Mouse (Mus musculus) adipocyte (in vitro differentiated cells): ENCODE measurements at regions not wholly inside any gene's neighbourhood (a gene's known extent, or its start where the extent isn't known, plus 50 kb on each side); places are given as distances from the start of the nearest gene placed in this dataset.

Source experiments
- DNase-seq: peaks from one replicate; pipeline ENCODE4 v3.0.0-alpha.2; 2016; ENCODE audit warnings: low spot score

- DNase-seq, result no peak
These were observed 94.7 kb upstream of the Fam181b start for GRCm38 (mm10) chr7:92984701-92985682.

- no peak for DNase-seq
These were observed 94.0 kb upstream of the Fam181b start for GRCm38 (mm10) chr7:92985683-92986070.

- DNase-seq, result no peak
These were observed 80.8 kb upstream of the Fam181b start for GRCm38 (mm10) chr7:92998886-92999285.

GRCm38 (mm10) chr7:93006694-93007231 is 72.9 kb upstream of the Fam181b start:
- peak; percentile 77 for DNase-seq

- DNase-seq, result no peak
These were observed 71.9 kb upstream of the Fam181b start for GRCm38 (mm10) chr7:93007721-93008120.

- no peak for DNase-seq
These were observed 60.3 kb upstream of the Fam181b start for GRCm38 (mm10) chr7:93019390-93019789.

- DNase-seq, result no peak
These were observed 56.1 kb upstream of the Fam181b start for GRCm38 (mm10) chr7:93023489-93024130.

- DNase-seq, result no peak
These were observed 53.4 kb upstream of the Fam181b start for GRCm38 (mm10) chr7:93026231-93026630.
